Comparison of ENCODE assay signal across 14 mouse cellular contexts in genomic region chr13:113696838-113697321, GRCm38 (mm10). TPM values are rescaled to one million over a fixed set of nuclear protein-coding genes. Genes with fewer than 3 reads are reported as not detected.
A peak's percentile ranks its signal among the peaks of the same experiment; 100 is the strongest.
DNase-seq lines count a peak whose midpoint lies in the region; ATAC-seq and TF ChIP-seq lines count a peak whose summit lies in the region.
"Had no signal": no experiment of that assay in that cellular context is flagged by ENCODE, and none has a peak within 500 bp of the region (broad histone marks: within the 10 kb centered on the region; RNA-seq: fewer than 3 reads in every experiment).

No protein-coding gene starts in this region.

- peaks cover 18% of the 10 kb centered on the region; the same call in 1 of the 2 replicates for H3K4me1 ChIP-seq in hindbrain, embryonic 14.5 days (replicated peaks; ENCODE audit: control insufficient read depth, insufficient read depth, low read length)
- no peaks in the 10 kb centered on the region for H3K4me1 ChIP-seq in hindbrain, embryonic 11.5 days (replicated peaks; ENCODE audit: control insufficient read depth, insufficient read depth, low read length)
- H3K4me1 ChIP-seq in midbrain, embryonic 13.5 days (replicated peaks), result peaks cover 29% of the 10 kb centered on the region
- peaks cover 11% of the 10 kb centered on the region for H3K4me1 ChIP-seq in midbrain, embryonic 16.5 days (ENCODE audit: control insufficient read depth, insufficient read depth, low read length)
- no peaks in the 10 kb centered on the region for H3K4me1 ChIP-seq in kidney, postnatal 0 days (replicated peaks; ENCODE audit: insufficient read depth, low read length)
- H3K4me1 ChIP-seq: limb, embryonic 15.5 days; stomach, embryonic 15.5 days had no signal

- no peaks in the 10 kb centered on the region for H3K36me3 ChIP-seq in hindbrain, embryonic 14.5 days (replicated peaks; ENCODE audit: control insufficient read depth, insufficient read depth)
- no peaks in the 10 kb centered on the region for H3K36me3 ChIP-seq in hindbrain, embryonic 11.5 days (ENCODE audit: control insufficient read depth, insufficient read depth, low read length)
- H3K36me3 ChIP-seq in midbrain, embryonic 13.5 days, result no peaks in the 10 kb centered on the region
- no peaks in the 10 kb centered on the region for H3K36me3 ChIP-seq in midbrain, embryonic 16.5 days (ENCODE audit: control insufficient read depth, insufficient read depth, low read length)
- H3K36me3 ChIP-seq in kidney, postnatal 0 days (ENCODE audit: insufficient read depth, low read length), result no peaks in the 10 kb centered on the region
- H3K36me3 ChIP-seq: embryonic facial prominence, embryonic 13.5 days; limb, embryonic 15.5 days; stomach, embryonic 15.5 days had no signal

- H3K27ac ChIP-seq in hindbrain, embryonic 14.5 days, result no peak overlapping the region
- no peak overlapping the region for H3K27ac ChIP-seq in hindbrain, embryonic 11.5 days (ENCODE audit: low read depth, low read length)
- peak overlapping the region; percentile 30; the same call in 1 of the 2 replicates for H3K27ac ChIP-seq in midbrain, embryonic 13.5 days
- no peak overlapping the region for H3K27ac ChIP-seq in midbrain, embryonic 16.5 days (ENCODE audit: low read length)
- H3K27ac ChIP-seq in kidney, postnatal 0 days, result no peak overlapping the region
- H3K27ac ChIP-seq: embryonic facial prominence, embryonic 13.5 days; heart, adult 2 months; limb, embryonic 15.5 days; stomach, embryonic 15.5 days had no signal

- TF ChIP-seq POLR2A in brain, embryonic 14.5 days (IDR thresholded peaks at IDR 0.05; ENCODE audit: borderline replicate concordance, extremely low read depth, insufficient read depth, insufficient read length, poor library complexity, severe bottlenecking), result no peak

- no peak overlapping the region for H3K4me2 ChIP-seq in hindbrain, embryonic 14.5 days (replicated peaks)
- H3K4me2 ChIP-seq in hindbrain, embryonic 11.5 days (replicated peaks; ENCODE audit: low read depth, low read length), result no peak overlapping the region
- no peak overlapping the region for H3K4me2 ChIP-seq in midbrain, embryonic 13.5 days (replicated peaks)
- no peak overlapping the region for H3K4me2 ChIP-seq in midbrain, embryonic 16.5 days (ENCODE audit: low read length)
- no peak overlapping the region for H3K4me2 ChIP-seq in kidney, postnatal 0 days (ENCODE audit: low read length)
- H3K4me2 ChIP-seq: embryonic facial prominence, embryonic 13.5 days; limb, embryonic 15.5 days; stomach, embryonic 15.5 days had no signal

- 36% methylated on average over 4 of the region's 4 CpGs for WGBS in hindbrain, embryonic 14.5 days
- 72% methylated on average over 4 of the region's 4 CpGs for WGBS in hindbrain, embryonic 11.5 days
- WGBS in midbrain, embryonic 13.5 days, result 45% methylated on average over 4 of the region's 4 CpGs
- 29% methylated on average over 4 of the region's 4 CpGs for WGBS in midbrain, embryonic 16.5 days
- WGBS in kidney, postnatal 0 days, result 35% methylated on average over 4 of the region's 4 CpGs

- H3K9ac ChIP-seq in hindbrain, embryonic 14.5 days, result no peak overlapping the region
- no peak overlapping the region for H3K9ac ChIP-seq in hindbrain, embryonic 11.5 days (ENCODE audit: low read depth, low read length)
- no peak overlapping the region for H3K9ac ChIP-seq in midbrain, embryonic 13.5 days (replicated peaks)
- H3K9ac ChIP-seq in midbrain, embryonic 16.5 days (ENCODE audit: low read depth, low read length), result no peak overlapping the region
- no peak overlapping the region for H3K9ac ChIP-seq in kidney, postnatal 0 days (ENCODE audit: low read depth, low read length)
- H3K9ac ChIP-seq: embryonic facial prominence, embryonic 13.5 days; limb, embryonic 15.5 days; stomach, embryonic 15.5 days had no signal

- no peak for ATAC-seq in hindbrain, embryonic 14.5 days (ENCODE audit: low FRiP score)
- ATAC-seq in hindbrain, embryonic 11.5 days (ENCODE audit: low FRiP score), result no peak
- ATAC-seq in midbrain, embryonic 13.5 days, result peak; percentile 44; the same call in 1 of the 2 replicates
- no peak for ATAC-seq in midbrain, embryonic 16.5 days
- no peak for ATAC-seq in kidney, postnatal 0 days (replicated peaks; ENCODE audit: low FRiP score, low read depth)

- peak; percentile 68 for DNase-seq in hindbrain, embryonic 14.5 days (ENCODE audit: low spot score)
- DNase-seq in hindbrain, embryonic 11.5 days (ENCODE audit: low spot score), result no peak
- DNase-seq in brain, embryonic 14.5 days (ENCODE audit: low read depth), result peak; percentile 85
- peak; percentile 25 for DNase-seq in kidney, postnatal 0 days (ENCODE audit: low spot score)
- DNase-seq in ovary, postnatal 10 days (ENCODE audit: low spot score), result no peak
- DNase-seq: adrenal gland, postnatal 10 days; heart, adult 2 months; right cerebral cortex, postnatal 25 days; thymus, postnatal 4 days had no signal

- no peaks in the 10 kb centered on the region for H3K9me3 ChIP-seq in hindbrain, embryonic 14.5 days (ENCODE audit: control insufficient read depth, low read length)
- no peaks in the 10 kb centered on the region; the same call in 1 of the 2 replicates for H3K9me3 ChIP-seq in hindbrain, embryonic 11.5 days (ENCODE audit: control insufficient read depth, low read length)
- H3K9me3 ChIP-seq in midbrain, embryonic 13.5 days, result no peaks in the 10 kb centered on the region
- H3K9me3 ChIP-seq in midbrain, embryonic 16.5 days (replicated peaks; ENCODE audit: control insufficient read depth, low read length, poor library complexity, severe bottlenecking), result no peaks in the 10 kb centered on the region; the same call in 1 of the 2 replicates
- H3K9me3 ChIP-seq in kidney, postnatal 0 days (replicated peaks; ENCODE audit: low read length), result no peaks in the 10 kb centered on the region
- H3K9me3 ChIP-seq: limb, embryonic 15.5 days; stomach, embryonic 15.5 days had no signal

- H3K4me3 ChIP-seq in hindbrain, embryonic 14.5 days (replicated peaks; ENCODE audit: low read length), result no peak overlapping the region
- no peak overlapping the region for H3K4me3 ChIP-seq in hindbrain, embryonic 11.5 days (ENCODE audit: low read depth, low read length)
- H3K4me3 ChIP-seq in midbrain, embryonic 13.5 days (replicated peaks), result no peak overlapping the region
- H3K4me3 ChIP-seq in midbrain, embryonic 16.5 days (ENCODE audit: low read depth, low read length), result no peak overlapping the region
- H3K4me3 ChIP-seq in kidney, postnatal 0 days (replicated peaks; ENCODE audit: low read depth, low read length), result no peak overlapping the region
- H3K4me3 ChIP-seq: embryonic facial prominence, embryonic 13.5 days; heart, adult 2 months; limb, embryonic 15.5 days; stomach, embryonic 15.5 days had no signal

- no peaks in the 10 kb centered on the region for H3K27me3 ChIP-seq in hindbrain, embryonic 14.5 days (ENCODE audit: control insufficient read depth, insufficient read depth, low read length)
- H3K27me3 ChIP-seq in hindbrain, embryonic 11.5 days (ENCODE audit: control insufficient read depth, insufficient read depth, low read length), result no peaks in the 10 kb centered on the region
- peaks cover under 1% of the 10 kb centered on the region; the same call in 1 of the 2 replicates for H3K27me3 ChIP-seq in midbrain, embryonic 13.5 days
- H3K27me3 ChIP-seq in midbrain, embryonic 16.5 days (ENCODE audit: control insufficient read depth, insufficient read depth, low read depth, low read length), result no peaks in the 10 kb centered on the region
- H3K27me3 ChIP-seq in kidney, postnatal 0 days (ENCODE audit: insufficient read depth, low read length), result no peaks in the 10 kb centered on the region
- H3K27me3 ChIP-seq: embryonic facial prominence, embryonic 13.5 days; limb, embryonic 15.5 days; stomach, embryonic 15.5 days had no signal

- TF ChIP-seq CTCF in brain, embryonic 14.5 days (IDR thresholded peaks at IDR 0.05; ENCODE audit: borderline replicate concordance, extremely low read depth, insufficient read depth, insufficient read length), result no peak
- no peak for TF ChIP-seq CTCF in kidney, postnatal 0 days (IDR thresholded peaks at IDR 0.05; ENCODE audit: low read depth)

RNA-seq across cellular contexts. Expression of gene Hspb3, which starts 33.4 kb away (rescaled TPM):
- 0.25 TPM in 1 of 2 replicates, not detected in the other for polyA plus RNA-seq in hindbrain, embryonic 14.5 days (2014; fragmentation: Nextera tagmentation; extraction: Ambion mirVana)
- not detected in 2 replicates for polyA plus RNA-seq in hindbrain, embryonic 11.5 days (2014; fragmentation: Nextera tagmentation; extraction: Ambion mirVana)
- 0.28 TPM in 1 of 2 replicates, not detected in the other for polyA plus RNA-seq in midbrain, embryonic 13.5 days (2015; fragmentation: Nextera tagmentation; extraction: Ambion mirVana)
- polyA plus RNA-seq in midbrain, embryonic 16.5 days (2015; fragmentation: Nextera tagmentation; extraction: Ambion mirVana), result 0.47 TPM in 1 of 2 replicates, not detected in the other
- polyA plus RNA-seq in brain, embryonic 14.5 days (2012; rRNA removed), result 0.11 and 0.44 TPM in 2 replicates
- not detected in 2 replicates for polyA plus RNA-seq in kidney, postnatal 0 days (2015; fragmentation: Nextera tagmentation; extraction: Ambion mirVana)

Comparison
In these comparisons a context has a peak if more than half of its experiments do, and no peak if none do; other contexts are left out.
1. DNase-seq: peak in hindbrain, embryonic 14.5 days (single experiment), brain, embryonic 14.5 days (single experiment) and kidney, postnatal 0 days (single experiment); none in hindbrain, embryonic 11.5 days (single experiment) and ovary, postnatal 10 days (single experiment).